Mouse (Mus musculus) liver, postnatal 0 days (tissue): ENCODE data around the gene Shcbp1l.

Experiments
- CTCF ChIP-seq: sonication (generic); IDR thresholded peaks from 2 replicates; pipeline ENCODE4 v1.5.1; 2016; ENCODE audit warnings: antibody characterized with exemption, low read depth
- EP300 ChIP-seq: IDR thresholded peaks from 2 replicates; pipeline ENCODE4 v1.6.1; 2016; ENCODE audit warnings: antibody characterized with exemption, low read depth, mild to moderate bottlenecking

GRCm38 (mm10) chr1:153487500-153487879, 62.5 kb downstream of the Shcbp1l start, which contains the start of gene Dhx9:
- TF ChIP-seq CTCF: peak; percentile 19; the same call in 1 of the 2 replicates
- no peak; the same call in 1 of the 2 replicates for TF ChIP-seq EP300
